Mouse (Mus musculus) T-helper 17 cell (primary cell): ENCODE measurements around the gene Setdb2.

Source experiments
- in situ Hi-C, 2 experiments: fragments of 300-600 bp; cut with MboI, MseI; formaldehyde crosslinking; loops; 1 replicate in 1 of 2; 2 replicates in 1 of 2; pipeline ENCODE4 v1.15.1; 2025; ENCODE audit warnings: high pct_unique_total_duplicates in 2 of 2

Gene Setdb2

DNA sequence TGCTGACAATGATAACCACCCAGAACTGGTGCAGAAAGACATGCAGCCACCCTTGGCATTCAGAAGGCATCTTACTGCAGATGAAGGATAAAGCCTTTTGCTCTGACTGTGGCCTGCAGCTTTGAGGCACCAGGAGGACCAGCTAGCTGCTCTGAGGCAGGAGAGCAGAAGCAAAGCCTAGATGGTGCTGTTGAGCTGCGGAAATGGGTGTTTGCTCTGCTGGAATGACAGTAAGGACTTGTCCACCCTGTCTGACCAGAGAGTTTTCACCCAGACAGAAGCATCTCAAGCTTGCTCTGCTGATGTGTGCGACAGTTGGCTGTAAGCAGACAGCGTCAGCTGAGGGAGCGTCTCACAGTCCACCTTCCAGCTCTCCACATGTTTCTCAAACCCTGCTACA, 50.5 kb downstream of the Setdb2 start:
- in situ Hi-C loops = loop anchor here in 1 of 2 experiments (5.0 kb wide), 1 partner anchor 162 kb away; no protein-coding TSS in a partner anchor

DNA sequence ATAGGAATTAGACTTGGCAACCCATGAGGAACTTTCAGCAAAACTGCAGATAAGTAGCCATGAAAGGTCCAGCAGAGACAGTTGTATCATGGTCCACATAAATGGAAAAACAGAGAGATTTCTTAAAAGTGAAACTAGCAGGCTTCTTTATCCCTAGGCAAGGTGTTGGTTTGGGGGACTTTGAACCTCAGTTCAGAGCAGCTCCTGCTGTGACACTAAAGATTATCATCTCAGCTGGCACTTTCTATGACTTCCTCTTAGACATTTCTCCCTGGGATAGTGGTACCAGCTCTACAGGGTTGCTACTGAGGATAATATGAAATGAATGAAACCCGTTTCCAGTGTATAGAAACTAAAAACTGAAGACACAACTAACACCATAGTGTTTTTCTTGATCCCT, 51.2 kb downstream of the Setdb2 start:
- in situ Hi-C loops = no loop called here

DNA sequence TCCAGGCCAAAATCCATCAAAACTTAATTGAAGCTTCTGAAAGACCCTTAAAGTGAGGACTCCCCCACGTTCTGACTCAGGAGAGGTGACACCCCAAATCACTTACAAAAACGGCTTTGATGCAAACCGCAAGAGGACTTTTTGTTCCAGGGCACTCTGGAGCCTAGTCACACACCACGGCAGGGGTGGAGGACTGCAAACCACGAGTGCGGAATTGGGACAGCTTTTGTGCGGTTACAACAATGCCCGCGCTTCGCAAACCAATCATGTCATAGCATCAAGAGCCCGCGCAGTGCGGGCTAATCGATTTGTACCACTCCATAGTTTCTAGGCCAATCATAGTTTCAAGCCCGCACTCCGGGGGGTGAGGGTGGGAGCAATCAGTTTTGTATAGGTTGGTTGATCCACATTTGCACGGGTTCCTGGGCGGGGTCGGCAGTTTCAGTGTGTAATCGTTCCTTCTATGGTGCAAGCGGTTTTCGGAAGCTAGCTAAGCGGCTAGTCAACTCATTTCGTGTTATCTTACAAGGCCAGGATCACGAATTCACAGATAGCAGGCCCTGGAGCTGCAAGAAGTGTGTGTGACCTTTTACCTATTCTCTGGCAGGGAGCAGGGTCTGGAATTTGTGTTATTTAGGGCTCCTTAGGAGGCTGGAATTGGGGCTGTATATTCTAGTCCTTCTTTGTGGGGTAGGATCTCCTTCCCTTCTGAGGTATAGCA, 70.2 kb downstream of the Setdb2 start:
- in situ Hi-C loops = no loop called here

DNA sequence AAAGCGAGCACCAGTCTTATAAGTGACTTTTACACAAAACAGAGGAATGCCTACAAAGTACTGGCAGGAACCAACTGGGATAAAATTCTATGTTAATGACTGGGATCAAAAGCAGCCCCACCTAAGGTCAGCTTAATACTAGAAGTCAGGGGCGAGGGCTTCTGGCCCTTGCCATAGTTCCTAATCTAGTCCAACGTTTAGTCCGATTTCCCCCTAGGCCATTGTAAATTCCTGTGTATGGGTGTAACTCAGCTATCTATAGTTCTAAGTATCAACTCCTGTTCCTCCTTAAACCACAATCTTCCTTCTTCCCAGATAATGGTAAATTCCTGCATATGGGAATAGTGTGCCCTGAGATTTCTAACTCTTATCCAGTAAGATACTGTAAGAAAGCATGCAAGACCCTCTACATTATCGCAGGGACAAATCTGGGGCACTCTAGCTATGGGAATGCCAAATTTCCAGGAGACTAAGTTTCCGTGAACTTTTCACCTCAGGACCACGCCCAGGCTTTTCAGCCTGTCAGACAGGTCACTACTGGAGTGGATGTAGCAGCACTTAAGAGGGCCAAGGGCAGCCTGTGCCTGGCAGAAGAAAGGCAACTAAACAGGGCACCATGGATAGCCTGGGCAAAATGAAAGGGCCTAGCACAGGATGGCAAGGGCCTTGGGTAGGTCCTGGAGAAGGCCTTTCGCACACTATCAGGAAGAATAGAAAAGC, 74.1 kb downstream of the Setdb2 start:
- in situ Hi-C loops = no loop called here

DNA sequence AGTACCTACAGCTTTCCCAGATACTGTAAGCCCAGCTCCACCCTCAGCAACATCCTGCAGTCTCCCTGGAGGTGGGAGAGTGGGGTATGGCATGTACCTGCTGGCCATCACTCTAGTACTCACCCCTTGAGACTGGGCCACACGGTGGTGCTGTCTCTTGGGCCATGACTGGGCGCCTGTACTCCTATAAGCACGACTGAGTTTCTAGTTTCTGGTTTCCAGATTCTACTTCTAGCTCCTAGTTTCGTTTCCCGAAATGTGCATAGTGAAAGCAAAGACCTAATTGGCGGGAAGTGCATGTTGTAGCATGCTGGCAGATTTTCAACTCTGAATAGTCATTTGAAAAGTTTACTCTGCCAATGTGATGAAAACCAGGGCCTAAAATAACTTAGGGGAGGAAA, 75.4 kb downstream of the Setdb2 start, which contains the start of gene Phf11d:
Gene Phf11d, minus strand, starts transcription at position 227 of the 401 bp plus-strand sequence.
- in situ Hi-C loops = no loop called here
